Mouse (Mus musculus) G1E (cell line): ENCODE data around the gene Rpl41.

Experiments used
- CTCF ChIP-seq: IDR thresholded peaks from 2 replicates; pipeline ENCODE4 v1.5.1; 2012; ENCODE audit warnings: low read depth, low read length, inconsistent platforms, mixed read lengths
- GATA1 ChIP-seq: IDR thresholded peaks from 2 replicates; pipeline ENCODE4 v1.6.1; 2012; ENCODE audit warnings: borderline replicate concordance, low read length, inconsistent platforms, mixed read lengths
- GATA2 ChIP-seq: IDR thresholded peaks from 2 replicates; pipeline ENCODE4 v1.6.1; 2012; ENCODE audit warnings: low read depth, low read length, inconsistent platforms, borderline replicate concordance
- POLR2AphosphoS5 ChIP-seq: IDR thresholded peaks from 2 replicates; pipeline ENCODE4 v1.6.1; 2012; ENCODE audit warnings: low read depth, low read length, inconsistent platforms; ENCODE audit not compliant: insufficient replicate concordance
- TAL1 ChIP-seq: conservative IDR thresholded peaks from 2 replicates; pipeline ENCODE4 v1.6.1; 2012; ENCODE audit warnings: low read depth, low read length, inconsistent platforms, mixed read lengths

DNA sequence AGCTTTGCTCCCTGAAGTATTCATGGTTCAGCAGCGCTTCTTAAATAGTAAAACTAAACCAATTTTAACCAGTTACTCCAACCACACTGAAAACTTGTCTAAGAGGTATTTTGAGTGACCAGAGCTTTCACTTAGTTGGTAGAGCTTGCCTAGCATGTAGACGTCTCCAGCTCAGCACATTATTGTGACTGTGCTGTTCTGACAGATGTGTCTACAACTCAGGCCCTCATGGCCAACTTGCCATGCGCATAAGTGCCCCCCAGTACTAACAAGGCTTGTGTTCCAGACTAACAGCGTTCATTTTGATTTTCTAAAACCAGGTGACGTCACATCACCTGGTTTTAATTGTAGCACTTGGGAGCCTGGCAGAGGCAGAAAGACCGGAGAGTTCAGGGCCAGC lies 7.9 kb upstream of the Rpl41 start:
- TF ChIP-seq CTCF: no peak
- no peak for TF ChIP-seq GATA1
- no peak for TF ChIP-seq TAL1
- TF ChIP-seq GATA2: no peak
- TF ChIP-seq POLR2AphosphoS5: no peak
